Mouse (Mus musculus) ES-Bruce4 (cell line): ENCODE results near the gene Dennd4b. TPM values are rescaled to one million over a fixed set of nuclear protein-coding genes. Genes with fewer than 3 reads are reported as not detected.
"Not testable (repeated sequence)": the region's sequence is repeated elsewhere in the genome, so short reads cannot be mapped to it uniquely, and the experiment has no call there.

ENCODE experiments used
- H3K27ac ChIP-seq: 2 replicates; pipeline ENCODE4 v1.5.1; 2012; ENCODE audit warnings: low read length, inconsistent platforms; ENCODE audit not compliant: insufficient read depth
- H3K27me3 ChIP-seq: 2 replicates; pipeline ENCODE4 v1.6.1; 2012; ENCODE audit warnings: mild to moderate bottlenecking, low read length, inconsistent platforms; ENCODE audit not compliant: control insufficient read depth, poor library complexity, insufficient read depth, severe bottlenecking
- H3K36me3 ChIP-seq: 2 replicates; pipeline ENCODE4 v1.6.1; 2012; ENCODE audit warnings: inconsistent platforms, mild to moderate bottlenecking, low read length, moderate library complexity; ENCODE audit not compliant: control insufficient read depth, poor library complexity, insufficient read depth, severe bottlenecking
- H3K4me1 ChIP-seq: one replicate; pipeline ENCODE4 v1.8.1; 2011; ENCODE audit warnings: low read length; ENCODE audit not compliant: control insufficient read depth, insufficient read depth
- H3K4me3 ChIP-seq: 2 replicates; pipeline ENCODE4 v1.5.1; 2011; ENCODE audit warnings: low read depth, mild to moderate bottlenecking, low read length
- H3K9ac ChIP-seq: 2 replicates; pipeline ENCODE4 v1.6.1; 2012; ENCODE audit warnings: low read depth, mild to moderate bottlenecking, inconsistent platforms; ENCODE audit not compliant: poor library complexity, severe bottlenecking
- H3K9me3 ChIP-seq: replicated peaks from 2 replicates; pipeline ENCODE4 v1.6.1; 2012; ENCODE audit warnings: mild to moderate bottlenecking, low read length, inconsistent platforms; ENCODE audit not compliant: control insufficient read depth, poor library complexity, insufficient read depth, severe bottlenecking
- CTCF ChIP-seq: IDR thresholded peaks from one replicate; pipeline ENCODE4 v1.8.1; 2011; ENCODE audit warnings: low read depth, low read length
- EP300 ChIP-seq: IDR thresholded peaks from 2 replicates; pipeline ENCODE4 v1.6.1; 2011; ENCODE audit warnings: low read depth, low read length; ENCODE audit not compliant: insufficient read depth
- POLR2A ChIP-seq: IDR thresholded peaks from one replicate; pipeline ENCODE4 v1.8.1; 2011; ENCODE audit warnings: low read length; ENCODE audit not compliant: insufficient read depth
- polyA plus RNA-seq: library from polyadenylated mRNA; stranded (reverse); fragments of >200 nt; gene quantifications from 2 replicates; pipeline ENCODE4 v1.2.4, GENCODE M21; 2011; ENCODE audit warnings: low read depth; ENCODE audit not compliant: missing spikeins, insufficient read depth, insufficient read length

Dennd4b gene
- polyA plus RNA-seq, 1 experiment, result 12.3 TPM

DNA sequence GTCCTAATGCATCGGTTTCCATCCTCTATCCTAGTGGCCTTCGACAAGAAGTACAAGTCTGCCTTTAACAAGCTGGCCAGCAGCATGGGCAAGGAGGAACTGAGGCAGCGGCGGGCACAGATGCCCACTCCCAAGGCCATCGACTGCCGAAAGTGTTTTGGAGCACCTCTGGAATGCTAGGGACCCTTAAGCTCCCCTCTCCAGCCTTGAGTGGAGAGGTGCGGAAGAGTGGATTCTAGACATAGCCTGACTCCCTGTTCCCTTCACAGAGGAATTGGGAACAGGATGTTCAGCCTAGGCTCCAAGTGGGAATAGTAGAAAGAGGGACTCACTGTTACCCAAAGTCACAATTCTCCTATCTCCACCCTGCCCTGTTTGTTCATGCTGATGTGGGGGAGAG lies 14.8 kb downstream of the Dennd4b start:
- H3K4me1 ChIP-seq, result no peaks in the 10 kb centered on the region
- no peaks in the 10 kb centered on the region for H3K27me3 ChIP-seq
- H3K9ac ChIP-seq, result no peak overlapping the region
- no peak overlapping the region for H3K27ac ChIP-seq
- no peak for TF ChIP-seq CTCF
- TF ChIP-seq EP300, result no peak
- TF ChIP-seq POLR2A, result no peak
- no peaks in the 10 kb centered on the region for H3K9me3 ChIP-seq
- peaks cover 4% of the 10 kb centered on the region; the same call in 1 of the 2 replicates for H3K36me3 ChIP-seq
- no peak overlapping the region for H3K4me3 ChIP-seq

DNA sequence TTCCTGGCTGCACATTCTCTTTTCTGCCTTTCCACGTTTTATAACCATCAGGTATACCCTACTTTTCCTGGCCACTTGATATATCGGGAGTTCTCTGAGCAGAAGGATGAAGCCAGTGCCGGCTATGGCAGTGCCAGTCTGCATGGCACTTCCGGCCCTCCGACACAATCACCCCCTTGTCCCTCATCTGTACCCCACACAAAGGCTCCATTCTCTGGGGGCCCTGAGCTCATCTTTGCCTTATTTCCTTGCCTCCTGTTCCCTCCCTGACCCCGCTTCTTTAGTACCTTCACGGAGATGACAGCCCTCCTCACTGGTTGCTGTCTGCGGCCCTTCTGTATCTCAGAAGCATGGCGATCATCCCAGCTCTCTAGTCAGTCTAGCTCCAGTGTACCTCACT lies 15.7 kb downstream of the Dennd4b start:
- no peak for TF ChIP-seq CTCF
- no peak for TF ChIP-seq EP300
- no peak for TF ChIP-seq POLR2A
- H3K9me3 ChIP-seq, result no peaks in the 10 kb centered on the region
- H3K27me3 ChIP-seq, result no peaks in the 10 kb centered on the region
- no peak overlapping the region for H3K4me3 ChIP-seq
- no peaks in the 10 kb centered on the region for H3K4me1 ChIP-seq
- no peak overlapping the region for H3K9ac ChIP-seq
- no peak overlapping the region for H3K27ac ChIP-seq
- H3K36me3 ChIP-seq, result peaks cover 4% of the 10 kb centered on the region; the same call in 1 of the 2 replicates

DNA sequence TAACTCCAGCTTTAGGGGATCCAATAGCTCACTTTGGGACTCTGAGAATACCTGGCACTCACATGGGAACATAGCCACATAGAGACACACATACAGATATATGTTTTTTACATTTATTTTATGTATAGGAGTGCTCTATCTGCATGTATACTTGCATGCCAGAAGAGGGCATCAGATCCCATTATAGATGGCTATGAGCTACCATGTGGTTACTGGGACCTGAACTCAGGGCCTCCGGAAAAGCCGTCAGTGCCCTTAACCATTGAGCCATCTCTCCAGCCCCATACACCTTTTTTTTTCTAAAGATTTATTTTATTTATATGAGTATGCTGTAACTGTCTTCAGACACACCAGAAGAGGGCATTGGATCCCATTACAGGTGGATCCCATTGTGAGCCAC lies 19.2 kb downstream of the Dennd4b start:
- Histone ChIP-seq H3K9me3 (no peaks in the 10 kb centered on the region), H3K27ac (no peak overlapping the region), H3K27me3 (no peaks in the 10 kb centered on the region), H3K36me3 (peaks cover 4% of the 10 kb centered on the region; the same call in 1 of the 2 replicates), H3K4me3 (no peak overlapping the region), H3K4me1 (no peaks in the 10 kb centered on the region), H3K9ac (no peak overlapping the region)
- TF ChIP-seq CTCF (no peak), POLR2A (no peak), EP300 (no peak)

- not testable (repeated sequence) for H3K9ac ChIP-seq, H3K27me3 ChIP-seq, H3K27ac ChIP-seq, H3K36me3 ChIP-seq, H3K4me3 ChIP-seq, H3K9me3 ChIP-seq, H3K4me1 ChIP-seq
Observed at GRCm38 (mm10) chr3:90289403-90289802, 24.4 kb downstream of the Dennd4b start.

DNA sequence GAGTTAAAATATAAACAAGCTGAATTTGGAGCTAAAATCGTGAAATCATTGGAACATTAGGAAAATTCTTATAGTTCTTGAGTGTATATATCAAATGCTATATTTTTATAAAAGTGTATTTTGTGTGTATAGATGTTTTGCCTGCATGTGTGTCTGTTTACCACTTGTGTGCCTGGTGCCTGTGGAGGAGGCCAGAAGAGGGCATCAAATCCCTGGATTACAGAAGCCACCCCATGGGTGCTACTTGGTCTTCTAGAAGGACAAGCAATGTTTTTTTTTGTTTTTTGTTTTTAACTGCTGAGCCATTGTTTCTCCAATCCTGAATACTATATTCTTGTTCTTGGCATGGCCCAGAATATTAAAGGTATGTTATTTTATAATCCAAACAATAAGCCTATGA lies 25.6 kb downstream of the Dennd4b start:
- no peaks in the 10 kb centered on the region for H3K36me3 ChIP-seq
- H3K9me3 ChIP-seq, result no peaks in the 10 kb centered on the region
- TF ChIP-seq CTCF (no peak), POLR2A (no peak), EP300 (no peak)
- no peak overlapping the region for H3K4me3 ChIP-seq
- H3K27ac ChIP-seq, result no peak overlapping the region
- H3K4me1 ChIP-seq, result no peaks in the 10 kb centered on the region
- no peaks in the 10 kb centered on the region for H3K27me3 ChIP-seq
- no peak overlapping the region for H3K9ac ChIP-seq

DNA sequence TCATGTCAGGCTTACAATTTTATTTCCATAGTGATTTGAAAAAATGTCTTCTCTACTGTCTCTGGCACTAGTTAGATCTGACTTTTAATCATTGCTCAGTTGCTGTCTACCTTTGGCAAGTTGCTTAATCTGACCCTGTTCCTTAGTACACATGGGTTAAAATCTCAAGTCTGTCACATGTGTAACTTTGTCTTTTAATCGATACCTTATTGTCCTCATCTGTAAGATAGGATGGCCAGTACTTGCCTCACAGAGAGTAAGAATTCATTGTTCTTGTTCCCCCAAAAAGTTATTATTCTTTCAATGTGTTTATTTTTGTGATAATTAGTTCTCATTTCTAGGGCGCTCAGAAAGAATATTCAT lies 27.0 kb downstream of the Dennd4b start:
- Histone ChIP-seq H3K36me3 (peaks cover 4% of the 10 kb centered on the region; the same call in 1 of the 2 replicates), H3K9me3 (no peaks in the 10 kb centered on the region), H3K27me3 (no peaks in the 10 kb centered on the region), H3K4me3 (peak overlapping the region; percentile 99), H3K27ac (peak overlapping the region; percentile 95; the same call in 1 of the 2 replicates), H3K9ac (peak overlapping the region; percentile 83), H3K4me1 (no peaks in the 10 kb centered on the region)
- TF ChIP-seq POLR2A (no peak), EP300 (no peak), CTCF (no peak)
